Mouse (Mus musculus) brain, adult 2 months (tissue): ENCODE results near the gene Sipa1l3.

Source experiments
- DNase-seq: peaks from one replicate; pipeline ENCODE4 v3.0.0; 2011; ENCODE audit warnings: low read depth, low spot score

Sipa1l3 gene

DNA sequence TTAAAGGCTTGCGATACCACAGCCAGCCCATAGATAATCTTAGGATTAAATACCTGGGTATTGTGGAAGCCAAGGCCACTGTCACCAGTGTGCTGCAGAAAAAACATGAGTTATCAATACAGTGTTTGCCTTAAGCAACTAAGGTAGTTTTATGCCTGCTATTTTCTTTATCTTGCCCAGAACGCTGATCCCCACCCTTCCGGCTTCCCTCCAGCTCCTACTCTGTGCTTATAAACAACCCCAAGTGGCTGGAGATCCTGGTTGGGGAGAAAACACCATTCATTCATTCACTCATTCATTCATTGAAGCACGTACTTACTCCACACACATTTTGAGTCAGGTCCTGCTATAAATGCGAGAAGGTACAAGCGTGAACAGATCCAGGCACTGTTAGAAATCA, 233.9 kb downstream of the Sipa1l3 start:
- no peak for DNase-seq

GRCm38 (mm10) chr7:29283876-29284275, 234.6 kb downstream of the Sipa1l3 start:
- DNase-seq = no peak

DNA sequence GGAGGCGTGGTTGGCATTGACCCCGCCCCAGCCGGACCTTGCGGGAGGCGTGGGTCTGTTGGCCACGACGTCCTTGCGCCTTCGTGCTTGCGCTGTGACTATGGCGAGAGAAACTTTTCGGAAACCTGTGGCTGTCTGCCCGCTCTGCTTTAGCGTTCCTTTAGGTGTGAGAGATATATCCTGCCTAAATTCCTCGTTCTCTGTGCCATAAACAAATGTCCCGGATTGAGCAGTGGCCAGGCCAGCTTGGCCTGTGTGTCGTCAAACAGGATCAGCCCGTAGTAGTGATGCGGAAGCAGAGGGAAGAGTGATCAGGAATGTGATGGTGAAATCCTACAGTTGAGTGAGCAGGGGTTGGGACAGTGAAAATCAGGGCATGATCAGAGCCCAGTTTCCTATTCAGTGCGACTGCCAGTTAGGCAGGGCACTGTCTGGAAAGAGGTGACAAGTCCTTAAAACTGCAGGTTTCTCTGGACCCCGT, 236.3 kb downstream of the Sipa1l3 start:
- DNase-seq = no peak

- DNase-seq = peak; percentile 76
Measured at GRCm38 (mm10) chr7:29281201-29282073, 237.0 kb downstream of the Sipa1l3 start, which contains the start of gene Spint2. Gene Spint2, minus strand, starts transcription at chr7:29281912.

- no peak for DNase-seq
Measured at GRCm38 (mm10) chr7:29280801-29281200, 237.6 kb downstream of the Sipa1l3 start.

DNA sequence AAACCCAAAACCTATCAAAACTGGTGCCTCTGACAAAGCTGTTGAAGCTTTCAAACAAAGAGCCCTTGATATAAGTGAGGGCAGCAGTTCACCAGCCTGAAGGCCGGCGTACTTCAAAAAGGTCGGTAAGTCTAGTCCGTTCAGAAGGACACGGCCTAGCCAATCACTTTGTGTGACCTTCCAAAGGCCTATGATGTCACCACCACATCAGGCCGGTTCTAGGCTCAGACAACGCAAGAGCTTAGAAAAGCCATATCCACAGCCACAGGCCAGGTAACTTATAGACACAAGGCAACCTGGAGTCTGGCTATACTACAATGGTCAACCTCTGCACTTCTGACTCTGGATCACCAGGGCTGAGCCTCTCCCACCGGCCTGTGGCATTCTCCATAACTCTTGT, 238.5 kb downstream of the Sipa1l3 start:
- no peak for DNase-seq

DNA sequence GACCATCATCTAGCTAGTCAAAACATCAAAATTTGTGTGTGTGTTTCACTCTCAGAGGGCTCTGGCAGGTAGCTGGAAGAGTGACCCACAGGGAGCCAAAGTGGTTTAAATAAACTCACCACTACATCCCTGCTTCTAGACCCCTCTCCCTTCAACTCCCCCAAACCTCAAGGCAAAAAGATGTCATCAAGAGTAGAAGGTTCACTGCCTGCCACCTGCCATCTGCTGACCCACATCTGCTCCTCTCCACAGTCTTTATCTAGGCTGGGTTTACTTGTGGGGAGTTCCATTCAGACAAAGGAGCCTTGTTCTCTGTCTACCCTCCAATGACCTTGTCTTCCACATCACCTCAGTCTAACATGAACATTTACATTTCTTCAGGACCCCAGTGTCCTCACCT, 239.2 kb downstream of the Sipa1l3 start:
- no peak for DNase-seq

DNA sequence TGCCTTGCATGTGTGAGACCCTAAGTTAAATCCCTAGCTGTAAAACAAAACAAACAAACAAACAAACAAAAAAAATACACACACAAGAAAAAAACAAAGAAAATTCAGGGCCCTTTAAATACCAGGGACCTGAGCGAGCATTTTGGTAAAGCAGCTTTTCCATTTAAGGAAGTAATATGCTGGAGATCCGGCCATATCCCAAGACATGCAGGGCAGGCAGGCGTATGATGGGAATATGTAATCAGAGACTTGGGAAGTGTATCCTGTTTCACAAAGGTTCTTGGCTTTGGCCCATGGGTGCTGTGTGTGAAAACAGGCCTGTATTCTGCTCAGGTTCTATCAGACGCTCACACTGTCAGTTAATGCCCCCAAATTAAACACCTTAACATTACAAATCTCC, 240.9 kb downstream of the Sipa1l3 start:
- DNase-seq = no peak

DNA sequence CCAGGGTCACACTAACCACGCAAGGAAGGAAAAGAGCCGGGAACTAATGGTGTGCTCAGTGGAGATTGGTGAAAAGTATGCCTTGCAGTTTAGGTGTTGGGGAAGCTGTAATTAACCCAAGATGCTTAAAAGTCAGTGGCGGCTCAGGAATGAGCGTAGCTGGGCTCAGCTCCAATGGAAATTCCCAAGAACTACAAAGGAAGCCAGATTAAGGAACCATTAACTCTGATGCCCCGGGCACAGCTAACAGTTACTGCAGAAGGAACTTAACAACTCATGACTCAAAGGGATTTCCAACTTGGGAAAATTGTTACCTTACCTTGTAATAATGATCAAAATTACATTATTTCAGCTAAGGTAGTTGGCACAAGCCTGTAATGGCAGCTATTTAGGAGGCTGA, 241.7 kb downstream of the Sipa1l3 start:
- no peak for DNase-seq

DNA sequence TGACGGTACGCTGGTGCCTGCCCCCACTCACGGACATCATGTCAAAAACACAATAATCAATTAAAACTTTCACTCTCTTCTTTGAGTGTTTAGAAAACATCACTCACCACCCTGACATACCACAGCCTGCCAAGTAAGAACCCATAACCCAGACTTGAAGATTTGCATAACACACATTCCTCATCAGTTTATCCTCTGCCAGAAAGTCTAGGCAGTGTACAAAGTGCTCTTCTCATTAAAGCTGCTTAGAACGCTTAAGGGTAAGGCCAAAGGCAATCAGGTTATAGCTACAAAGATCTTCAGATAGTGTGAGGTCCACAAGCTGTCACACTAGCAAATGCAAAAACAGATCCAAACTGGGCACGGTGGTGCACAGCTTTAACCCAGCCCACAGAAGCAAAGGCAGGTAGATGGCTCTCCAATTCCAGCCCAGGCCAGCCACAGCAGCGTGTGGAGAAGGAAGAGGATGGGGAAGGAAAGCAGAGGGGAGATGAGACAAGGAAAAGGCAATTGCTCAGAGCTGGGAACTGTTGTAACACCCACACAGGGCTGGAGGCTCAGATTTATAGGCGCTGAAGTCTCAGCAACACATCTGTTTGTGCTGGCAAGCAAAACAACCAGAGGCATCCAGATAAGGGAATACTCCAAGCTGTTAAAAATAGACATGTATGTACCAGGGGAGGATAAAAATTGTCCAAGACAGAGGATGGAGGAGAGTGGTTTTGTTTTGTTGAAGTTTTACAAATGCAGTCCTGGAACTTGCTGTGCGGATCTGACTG, 246.6 kb downstream of the Sipa1l3 start:
- DNase-seq = peak; percentile 90

DNA sequence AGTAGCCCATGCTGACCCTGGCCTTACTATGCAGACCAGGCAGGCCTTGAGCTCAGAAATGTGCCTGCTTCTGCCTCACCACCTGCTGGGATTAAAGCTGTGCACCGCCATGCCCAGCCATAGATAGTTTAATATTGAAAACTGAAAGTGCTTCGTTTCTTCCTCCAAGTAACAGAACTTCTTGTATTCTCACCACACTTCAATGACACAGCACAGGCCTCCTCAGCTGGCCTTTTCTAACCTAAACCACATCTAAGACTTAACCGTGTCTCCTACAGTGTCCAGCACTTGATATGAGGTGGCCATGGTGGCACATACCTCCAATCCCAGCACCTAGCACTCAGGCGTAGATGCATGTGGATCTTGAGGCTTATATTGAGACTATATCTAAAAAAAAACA, 248.0 kb downstream of the Sipa1l3 start:
- no peak for DNase-seq
